Mouse (Mus musculus) right cerebral cortex, postnatal 36 days (tissue): ENCODE data around the gene Gm27029.
"Not testable (repeated sequence)": the region's sequence is repeated elsewhere in the genome, so short reads cannot be mapped to it uniquely, and the experiment has no call there.

Experiments
- DNase-seq, 2 experiments: peaks; one replicate each; pipeline ENCODE4 v3.0.0; 2022; ENCODE audit warnings: low spot score in 2 of 2, mixed read lengths in 1 of 2

The Gm27029 gene

GRCm38 (mm10) chr11:101424105-101424851 lies at the start of gene Gm27029:
Gene Gm27029 (minus strand): TSS chr11:101424796.
- peak in 1 of 2 experiments; percentile 42 for DNase-seq

- no peak for DNase-seq
Observed at GRCm38 (mm10) chr11:101474298-101474697, 49.7 kb upstream of the Gm27029 start.

GRCm38 (mm10) chr11:101473686-101474085 lies 49.1 kb upstream of the Gm27029 start:
- DNase-seq: not testable (repeated sequence)

- DNase-seq: no peak
Observed at GRCm38 (mm10) chr11:101472336-101472735, 47.7 kb upstream of the Gm27029 start.

- DNase-seq: no peak
Observed at GRCm38 (mm10) chr11:101471926-101472325, 47.3 kb upstream of the Gm27029 start.

- DNase-seq: no peak
Observed at GRCm38 (mm10) chr11:101470206-101470605, 45.6 kb upstream of the Gm27029 start.

GRCm38 (mm10) chr11:101469155-101469554 lies 44.6 kb upstream of the Gm27029 start:
- no peak for DNase-seq

GRCm38 (mm10) chr11:101468731-101469130 lies 44.1 kb upstream of the Gm27029 start:
- DNase-seq: no peak

GRCm38 (mm10) chr11:101468263-101468688 lies 43.7 kb upstream of the Gm27029 start:
- DNase-seq: no peak

- peak; percentile 30 to 54 for DNase-seq
Observed at GRCm38 (mm10) chr11:101467477-101468262, 43.1 kb upstream of the Gm27029 start.

- DNase-seq: not testable (repeated sequence)
Observed at GRCm38 (mm10) chr11:101466552-101466950, 42.0 kb upstream of the Gm27029 start.

- peak; percentile 47 to 48 for DNase-seq
Observed at GRCm38 (mm10) chr11:101465869-101466551, 41.4 kb upstream of the Gm27029 start, which contains the start of gene Vat1. Gene Vat1 (minus strand): TSS chr11:101466230.

- DNase-seq: no peak
Observed at GRCm38 (mm10) chr11:101465101-101465868, 40.7 kb upstream of the Gm27029 start.

- DNase-seq: no peak
Observed at GRCm38 (mm10) chr11:101464211-101465100, 39.9 kb upstream of the Gm27029 start, which contains the start of gene Rnd2. Gene Rnd2 (plus strand): TSS chr11:101464999.

- DNase-seq: no peak
Observed at GRCm38 (mm10) chr11:101462583-101463440, 38.2 kb upstream of the Gm27029 start.

- DNase-seq: no peak
Observed at GRCm38 (mm10) chr11:101462141-101462540, 37.5 kb upstream of the Gm27029 start.

- no peak for DNase-seq
Observed at GRCm38 (mm10) chr11:101460321-101460720, 35.7 kb upstream of the Gm27029 start.

- no peak for DNase-seq
Observed at GRCm38 (mm10) chr11:101459716-101460115, 35.1 kb upstream of the Gm27029 start.

GRCm38 (mm10) chr11:101458217-101458616 lies 33.6 kb upstream of the Gm27029 start:
- no peak for DNase-seq
